Mouse (Mus musculus): Measurements from ENCODE around the gene Cadm2. TPM values are rescaled to one million over a fixed set of nuclear protein-coding genes. Genes with fewer than 3 reads are reported as not detected.

Cadm2 gene
- polyA plus RNA-seq, 1 experiment from 2014 or later = 0.13 TPM

DNA sequence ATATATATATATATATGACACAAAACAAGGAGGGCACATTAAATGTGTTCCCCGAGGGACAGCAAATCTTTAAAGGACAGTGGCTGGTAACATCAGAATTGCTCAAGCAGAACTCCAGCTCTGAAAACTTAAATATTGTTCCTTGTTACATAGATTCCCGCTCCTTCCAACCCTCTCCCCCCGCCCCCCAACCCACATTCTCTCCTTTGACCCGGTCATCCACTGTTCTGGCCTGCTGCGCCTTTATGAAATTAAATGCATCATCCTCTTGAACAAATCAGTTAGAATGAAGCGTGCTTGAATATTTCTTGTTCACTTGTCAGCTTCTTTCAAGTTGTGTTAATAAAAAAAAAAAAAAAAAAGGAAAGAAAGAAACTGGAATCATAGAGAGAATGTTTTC lies 15.0 kb downstream of the Cadm2 start:
- no peak for TF ChIP-seq CTCF (IDR thresholded peaks at IDR 0.05; ENCODE audit: low read depth)
- no peak overlapping the region for H3K27ac ChIP-seq (ENCODE audit: low read depth, low read length)
- H3K9me3 ChIP-seq (ENCODE audit: control insufficient read depth) = no peaks in the 10 kb centered on the region
- H3K4me2 ChIP-seq (replicated peaks; ENCODE audit: low read depth) = no peak overlapping the region
- H3K9ac ChIP-seq (ENCODE audit: low read depth, low read length) = no peak overlapping the region
- H3K4me3 ChIP-seq (ENCODE audit: low read depth, low read length) = no peak overlapping the region
- no peaks in the 10 kb centered on the region for H3K4me1 ChIP-seq (replicated peaks; ENCODE audit: control insufficient read depth, insufficient read depth, low read length)
- no peak for ATAC-seq
- WGBS = 90% methylated on average over 6 of the region's 6 CpGs
- no peaks in the 10 kb centered on the region for H3K27me3 ChIP-seq (replicated peaks; ENCODE audit: control insufficient read depth, insufficient read depth, low read length)
- H3K36me3 ChIP-seq (ENCODE audit: control insufficient read depth, insufficient read depth) = no peaks in the 10 kb centered on the region

DNA sequence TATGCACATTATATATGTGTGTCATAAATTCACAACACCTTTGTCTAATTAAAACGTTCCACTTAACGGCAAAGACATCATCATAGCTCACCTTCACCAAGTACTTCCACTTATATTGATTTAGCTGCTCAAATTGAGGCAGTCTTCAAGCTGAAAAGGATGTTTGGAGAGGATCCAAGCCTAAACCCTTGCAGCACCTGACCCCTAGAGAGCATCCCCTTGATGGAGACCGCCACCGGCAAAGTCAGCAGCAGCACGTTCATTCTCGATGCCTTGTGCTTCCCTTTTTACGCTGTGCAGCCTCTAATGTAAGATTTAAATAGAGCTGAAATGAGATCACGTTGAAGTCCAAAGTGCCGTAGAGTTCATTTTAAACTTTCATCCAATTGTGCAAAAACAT lies 20.7 kb downstream of the Cadm2 start:
- 86% methylated on average over 9 of the region's 9 CpGs for WGBS
- TF ChIP-seq CTCF (IDR thresholded peaks at IDR 0.05; ENCODE audit: low read depth) = no peak
- Histone ChIP-seq H3K27ac (ENCODE audit: low read depth, low read length) (no peak overlapping the region), H3K9ac (ENCODE audit: low read depth, low read length) (no peak overlapping the region), H3K4me1 (replicated peaks; ENCODE audit: control insufficient read depth, insufficient read depth, low read length) (no peaks in the 10 kb centered on the region), H3K27me3 (replicated peaks; ENCODE audit: control insufficient read depth, insufficient read depth, low read length) (no peaks in the 10 kb centered on the region), H3K9me3 (ENCODE audit: control insufficient read depth) (no peaks in the 10 kb centered on the region), H3K4me2 (replicated peaks; ENCODE audit: low read depth) (no peak overlapping the region), H3K36me3 (ENCODE audit: control insufficient read depth, insufficient read depth) (no peaks in the 10 kb centered on the region), H3K4me3 (ENCODE audit: low read depth, low read length) (no peak overlapping the region)
- ATAC-seq = no peak

DNA sequence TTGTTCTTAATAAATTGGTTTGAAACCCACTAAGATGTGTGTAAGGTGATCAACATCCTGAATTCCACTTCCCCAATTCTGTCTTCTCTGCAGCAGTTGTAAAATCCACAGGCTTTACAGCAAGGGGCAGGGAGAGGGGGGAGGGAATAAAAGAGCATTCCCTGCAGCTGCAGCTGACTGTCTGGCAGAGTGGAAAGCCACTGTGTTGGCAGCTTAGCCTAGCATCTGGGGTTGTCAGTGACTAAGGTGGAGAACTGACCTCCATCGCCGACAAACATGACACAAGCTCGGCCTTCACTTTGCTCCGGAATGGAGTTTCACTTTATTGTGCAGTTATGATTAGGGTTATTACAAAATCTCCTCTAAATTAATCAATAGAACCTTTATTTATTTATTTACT lies 21.9 kb downstream of the Cadm2 start:
- WGBS = 73% methylated on average over 4 of the region's 4 CpGs
- no peaks in the 10 kb centered on the region for H3K36me3 ChIP-seq (ENCODE audit: control insufficient read depth, insufficient read depth)
- H3K9ac ChIP-seq (ENCODE audit: low read depth, low read length) = no peak overlapping the region
- no peaks in the 10 kb centered on the region for H3K9me3 ChIP-seq (ENCODE audit: control insufficient read depth)
- H3K27me3 ChIP-seq (replicated peaks; ENCODE audit: control insufficient read depth, insufficient read depth, low read length) = no peaks in the 10 kb centered on the region
- ATAC-seq = no peak
- H3K4me3 ChIP-seq (ENCODE audit: low read depth, low read length) = no peak overlapping the region
- no peaks in the 10 kb centered on the region for H3K4me1 ChIP-seq (replicated peaks; ENCODE audit: control insufficient read depth, insufficient read depth, low read length)
- no peak overlapping the region for H3K4me2 ChIP-seq (replicated peaks; ENCODE audit: low read depth)
- TF ChIP-seq CTCF (IDR thresholded peaks at IDR 0.05; ENCODE audit: low read depth) = no peak
- no peak overlapping the region for H3K27ac ChIP-seq (ENCODE audit: low read depth, low read length)

DNA sequence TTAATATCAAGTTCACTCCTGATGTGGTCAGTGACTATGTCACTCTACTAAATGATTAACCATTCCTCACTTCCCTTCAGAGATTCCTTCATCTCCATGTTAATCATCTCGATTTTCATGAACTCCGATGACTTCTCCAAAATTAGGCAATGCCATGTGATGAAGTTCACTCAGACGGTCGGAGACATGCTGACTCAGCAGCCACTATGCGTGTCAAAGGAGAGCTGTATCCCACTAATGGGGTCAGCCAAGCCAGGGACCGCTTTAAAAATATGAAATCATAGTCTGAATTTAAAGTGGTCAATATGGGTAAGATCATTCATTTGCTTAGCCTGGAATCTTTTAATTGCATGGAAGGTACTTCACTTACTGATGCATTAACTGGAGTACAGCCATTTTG lies 29.7 kb downstream of the Cadm2 start:
- Histone ChIP-seq H3K4me2 (replicated peaks; ENCODE audit: low read depth) (no peak overlapping the region), H3K9me3 (ENCODE audit: control insufficient read depth) (no peaks in the 10 kb centered on the region), H3K27ac (ENCODE audit: low read depth, low read length) (no peak overlapping the region), H3K36me3 (ENCODE audit: control insufficient read depth, insufficient read depth) (no peaks in the 10 kb centered on the region), H3K4me1 (replicated peaks; ENCODE audit: control insufficient read depth, insufficient read depth, low read length) (no peaks in the 10 kb centered on the region), H3K27me3 (replicated peaks; ENCODE audit: control insufficient read depth, insufficient read depth, low read length) (no peaks in the 10 kb centered on the region), H3K9ac (ENCODE audit: low read depth, low read length) (no peak overlapping the region), H3K4me3 (ENCODE audit: low read depth, low read length) (no peak overlapping the region)
- ATAC-seq = no peak
- 88% methylated on average over 6 of the region's 6 CpGs for WGBS
- TF ChIP-seq CTCF (IDR thresholded peaks at IDR 0.05; ENCODE audit: low read depth) = no peak

DNA sequence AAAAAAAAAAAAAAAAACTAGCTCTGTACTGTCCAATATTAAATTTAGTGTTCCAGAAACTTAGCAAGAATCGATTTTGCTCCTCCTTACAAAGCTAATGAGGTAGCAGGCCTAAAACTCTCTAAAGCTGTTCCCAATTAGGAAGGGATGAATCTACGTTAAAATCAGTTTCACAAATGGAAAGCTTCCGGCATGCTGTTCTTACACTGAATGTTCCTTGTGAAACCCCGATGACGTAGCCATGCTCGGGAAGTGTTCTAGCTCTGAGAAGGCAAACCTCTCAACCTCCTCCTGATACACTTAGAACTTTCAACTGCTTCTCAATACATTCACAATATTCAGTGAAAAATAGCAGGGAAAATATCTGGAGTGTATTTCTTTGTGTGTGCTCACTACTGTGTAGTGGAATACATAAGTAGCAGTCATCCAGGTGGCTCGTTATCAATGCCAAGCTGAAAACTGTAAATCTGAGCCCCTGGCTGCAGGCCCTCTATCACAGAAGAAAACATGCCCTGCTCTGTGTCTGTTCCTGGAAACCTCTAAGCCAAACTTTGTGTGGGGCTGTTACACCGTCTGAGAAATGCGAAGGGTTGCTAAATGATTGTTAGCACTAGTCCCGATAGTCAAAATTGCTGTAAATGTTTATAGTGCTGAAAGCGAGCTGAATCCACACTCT lies 41.7 kb downstream of the Cadm2 start:
- Histone ChIP-seq H3K27me3 (replicated peaks; ENCODE audit: control insufficient read depth, insufficient read depth, low read length) (no peaks in the 10 kb centered on the region), H3K9me3 (ENCODE audit: control insufficient read depth) (no peaks in the 10 kb centered on the region), H3K4me1 (replicated peaks; ENCODE audit: control insufficient read depth, insufficient read depth, low read length) (no peaks in the 10 kb centered on the region), H3K4me3 (ENCODE audit: low read depth, low read length) (no peak overlapping the region), H3K9ac (ENCODE audit: low read depth, low read length) (no peak overlapping the region), H3K36me3 (ENCODE audit: control insufficient read depth, insufficient read depth) (no peaks in the 10 kb centered on the region), H3K27ac (ENCODE audit: low read depth, low read length) (no peak overlapping the region), H3K4me2 (replicated peaks; ENCODE audit: low read depth) (no peak overlapping the region)
- ATAC-seq = no peak
- no peak for TF ChIP-seq CTCF (IDR thresholded peaks at IDR 0.05; ENCODE audit: low read depth)
- 77% methylated on average over 11 of the region's 11 CpGs for WGBS

DNA sequence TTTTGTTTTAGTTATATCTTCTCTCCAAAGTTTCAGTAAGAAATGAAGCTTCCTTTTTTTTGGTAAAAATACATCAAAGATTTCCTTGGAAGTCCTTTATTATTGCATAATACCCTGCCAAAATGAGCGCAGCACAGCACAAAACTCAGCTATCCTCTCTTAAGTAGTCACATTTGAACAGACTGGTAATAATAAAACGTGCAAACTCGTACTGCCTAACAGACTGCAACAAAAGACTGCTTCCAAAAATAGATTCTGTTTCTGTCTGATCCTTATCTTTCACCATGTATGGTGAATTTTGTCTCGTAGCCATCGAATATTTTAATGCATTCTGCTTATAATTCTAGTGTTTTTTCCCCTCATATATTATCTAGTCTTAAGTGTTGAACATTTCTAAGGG lies 45.2 kb downstream of the Cadm2 start:
- TF ChIP-seq CTCF (IDR thresholded peaks at IDR 0.05; ENCODE audit: low read depth) = no peak
- Histone ChIP-seq H3K4me1 (replicated peaks; ENCODE audit: control insufficient read depth, insufficient read depth, low read length) (no peaks in the 10 kb centered on the region), H3K27ac (ENCODE audit: low read depth, low read length) (no peak overlapping the region), H3K27me3 (replicated peaks; ENCODE audit: control insufficient read depth, insufficient read depth, low read length) (no peaks in the 10 kb centered on the region), H3K36me3 (ENCODE audit: control insufficient read depth, insufficient read depth) (no peaks in the 10 kb centered on the region), H3K4me3 (ENCODE audit: low read depth, low read length) (no peak overlapping the region), H3K9me3 (ENCODE audit: control insufficient read depth) (no peaks in the 10 kb centered on the region), H3K4me2 (replicated peaks; ENCODE audit: low read depth) (no peak overlapping the region), H3K9ac (ENCODE audit: low read depth, low read length) (no peak overlapping the region)
- ATAC-seq = no peak
- 65% methylated on average over 5 of the region's 5 CpGs for WGBS

DNA sequence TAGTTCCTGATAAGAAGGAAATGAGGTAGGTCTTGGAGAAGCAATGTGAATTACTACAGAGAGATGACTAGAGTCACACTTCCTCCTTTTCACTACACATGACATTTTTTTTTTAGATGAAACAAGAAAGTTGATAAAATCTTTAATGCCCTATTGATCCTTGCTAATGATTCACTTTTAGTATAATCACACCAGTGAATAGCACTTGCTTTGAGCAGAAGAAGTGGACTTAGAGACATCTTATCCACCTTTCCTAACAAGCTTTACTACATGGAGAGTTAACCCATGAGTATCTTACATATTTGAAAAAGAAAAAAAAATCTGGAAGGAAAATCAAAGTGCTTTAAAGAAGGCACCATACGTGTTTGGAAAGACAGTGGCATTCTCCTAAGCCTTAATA lies 93.7 kb downstream of the Cadm2 start:
- 55% methylated on average over 1 of the region's 1 CpGs for WGBS
- TF ChIP-seq CTCF (IDR thresholded peaks at IDR 0.05; ENCODE audit: low read depth) = no peak
- Histone ChIP-seq H3K4me1 (replicated peaks; ENCODE audit: control insufficient read depth, insufficient read depth, low read length) (no peaks in the 10 kb centered on the region), H3K9ac (ENCODE audit: low read depth, low read length) (no peak overlapping the region), H3K36me3 (ENCODE audit: control insufficient read depth, insufficient read depth) (no peaks in the 10 kb centered on the region), H3K4me2 (replicated peaks; ENCODE audit: low read depth) (no peak overlapping the region), H3K4me3 (ENCODE audit: low read depth, low read length) (no peak overlapping the region), H3K27me3 (replicated peaks; ENCODE audit: control insufficient read depth, insufficient read depth, low read length) (no peaks in the 10 kb centered on the region), H3K9me3 (ENCODE audit: control insufficient read depth) (no peaks in the 10 kb centered on the region), H3K27ac (ENCODE audit: low read depth, low read length) (no peak overlapping the region)
- ATAC-seq = peak; percentile 59; the same call in 1 of the 2 replicates

All from intestine, postnatal 0 days (tissue).